Mouse (Mus musculus) forebrain, postnatal 0 days (tissue): ENCODE measurements around the gene Tmprss6. TPM values are rescaled to one million over a fixed set of nuclear protein-coding genes. Genes with fewer than 3 reads are reported as not detected.
A peak's percentile ranks its signal among the peaks of the same experiment; 100 is the strongest.

ENCODE experiments used
- ATAC-seq: fragments of 200-750 bp; cut with Nextera tagmentation; 2 replicates; pipeline ENCODE4 v1.8.0; 2017; ENCODE audit warnings: mild to moderate bottlenecking, moderate library complexity
- DNase-seq: peaks from one replicate; pipeline ENCODE4 v3.0.0-alpha.2; 2015
- H3K27ac ChIP-seq: fragments of 300-500 bp; sonication (generic); 2 replicates; pipeline ENCODE4 v1.5.1; 2014; ENCODE audit warnings: low read depth, mild to moderate bottlenecking, antibody characterized with exemption, low read length, moderate library complexity, mixed read lengths
- H3K27me3 ChIP-seq: fragments of 300-500 bp; sonication (generic); 2 replicates; pipeline ENCODE4 v1.6.1; 2014; ENCODE audit warnings: mild to moderate bottlenecking, low read length, mixed read lengths; ENCODE audit not compliant: insufficient read depth
- H3K36me3 ChIP-seq: fragments of 300-500 bp; sonication (generic); 2 replicates; pipeline ENCODE4 v1.6.1; 2014; ENCODE audit warnings: mild to moderate bottlenecking, moderate library complexity; ENCODE audit not compliant: insufficient read depth
- H3K4me1 ChIP-seq: fragments of 300-500 bp; sonication (generic); 2 replicates; pipeline ENCODE4 v1.6.1; 2014; ENCODE audit warnings: antibody characterized with exemption; ENCODE audit not compliant: insufficient read depth
- H3K4me2 ChIP-seq: fragments of 300-500 bp; sonication (generic); 2 replicates; pipeline ENCODE4 v1.6.1; 2014; ENCODE audit warnings: low read depth, mild to moderate bottlenecking, moderate library complexity
- H3K4me3 ChIP-seq: fragments of 300-500 bp; sonication (generic); 2 replicates; pipeline ENCODE4 v1.5.1; 2014; ENCODE audit warnings: low read depth, low read length, mixed read lengths
- H3K9ac ChIP-seq: fragments of 300-500 bp; sonication (generic); 2 replicates; pipeline ENCODE4 v1.6.1; 2014; ENCODE audit warnings: mild to moderate bottlenecking
- H3K9me3 ChIP-seq: fragments of 300-500 bp; sonication (generic); 2 replicates; pipeline ENCODE4 v1.6.1; 2016; ENCODE audit warnings: low read length
- CTCF ChIP-seq: sonication (generic); IDR thresholded peaks from 2 replicates; pipeline ENCODE4 v1.5.1; 2016; ENCODE audit warnings: antibody characterized with exemption, control low read depth, low read depth
- WGBS: fragments of 180-500 bp; shearing (Covaris S2); extraction: QIAGEN DNeasy Blood & Tissue Kit; methylation state at CpG from one replicate; pipeline ENCODE4 v1.1.7; 2014; 5-methylcytosine and 5-hydroxymethylcytosine counted together
- polyA plus RNA-seq: library from polyadenylated mRNA; unstranded; fragments of >200 nt; fragmentation: Nextera tagmentation; extraction: Ambion mirVana; gene quantifications from 2 replicates; pipeline ENCODE4 v1.2.1, GENCODE M21; 2015
- total RNA-seq: library from RNA; depleted of rRNA; stranded (reverse); fragments of >200 nt; gene quantifications from 2 replicates; pipeline ENCODE4 v1.2.3, GENCODE M21; 2014

Tmprss6 gene
- total and polyA plus RNA-seq, 2 experiments from 2014 or later: 0.07 to 0.19 TPM

DNA sequence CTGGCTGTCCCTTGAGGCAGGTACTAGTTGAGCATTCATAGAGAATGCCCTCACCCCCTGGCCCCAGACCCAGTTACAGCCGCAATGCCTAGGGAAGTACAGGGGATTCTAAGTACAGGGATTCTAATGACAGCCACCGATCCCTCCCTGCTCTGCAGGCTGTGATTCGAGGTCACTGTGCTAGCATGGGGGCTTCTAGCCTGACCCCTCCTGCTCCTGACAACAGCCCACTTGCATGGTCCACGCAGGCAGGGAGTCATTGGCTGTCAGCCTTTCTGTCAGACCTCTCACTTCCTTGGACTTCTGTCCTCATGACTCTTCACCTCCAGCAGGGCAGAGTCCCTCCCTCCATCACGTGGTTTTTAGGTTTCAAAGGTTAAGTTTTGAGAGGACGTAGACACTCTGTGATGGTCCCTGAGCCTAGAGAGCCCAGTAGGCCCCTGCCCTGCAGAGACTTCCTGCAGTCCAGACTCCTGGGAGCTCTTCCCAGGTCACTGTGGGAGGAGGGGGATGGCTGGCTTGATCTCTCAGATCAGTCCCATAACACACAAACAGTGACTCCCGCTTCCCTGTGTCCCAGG lies 36.8 kb downstream of the Tmprss6 start:
- Histone ChIP-seq H3K27ac (no peak overlapping the region), H3K4me3 (no peak overlapping the region), H3K27me3 (no peaks in the 10 kb centered on the region), H3K9me3 (no peaks in the 10 kb centered on the region), H3K4me1 (peaks cover 15% of the 10 kb centered on the region), H3K4me2 (no peak overlapping the region), H3K36me3 (peaks cover 37% of the 10 kb centered on the region), H3K9ac (no peak overlapping the region)
- ATAC-seq (no peak), DNase-seq (no peak)
- TF ChIP-seq CTCF: no peak
- 88% methylated on average over 7 of the region's 7 CpGs for WGBS

DNA sequence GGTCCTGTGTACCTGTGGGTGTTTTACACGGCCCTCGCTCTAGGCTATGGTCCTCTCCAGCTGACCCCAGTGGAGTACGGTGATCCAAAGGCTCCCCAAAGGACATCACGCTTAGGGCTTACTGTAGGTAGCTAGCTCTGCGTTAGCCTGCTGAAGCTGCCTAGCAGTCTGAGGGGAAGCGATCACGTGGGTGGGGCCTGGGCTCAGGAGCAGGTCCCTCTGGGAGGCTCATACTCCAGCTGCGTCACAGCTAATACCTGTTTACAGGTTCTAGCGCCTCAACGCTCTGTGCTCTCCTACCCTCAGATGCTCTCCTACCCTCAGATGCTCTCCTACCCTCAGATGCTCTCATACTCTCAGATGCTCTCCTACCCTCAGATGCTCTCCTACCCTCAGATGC lies 37.6 kb downstream of the Tmprss6 start:
- DNase-seq (no peak), ATAC-seq (no peak)
- H3K4me3 ChIP-seq: no peak overlapping the region
- 84% methylated on average over 10 of the region's 10 CpGs for WGBS
- H3K36me3 ChIP-seq: peaks cover 37% of the 10 kb centered on the region
- H3K9me3 ChIP-seq: no peaks in the 10 kb centered on the region
- H3K4me2 ChIP-seq: no peak overlapping the region
- H3K4me1 ChIP-seq: peaks cover 12% of the 10 kb centered on the region
- H3K27ac ChIP-seq: no peak overlapping the region
- no peaks in the 10 kb centered on the region for H3K27me3 ChIP-seq
- no peak overlapping the region for H3K9ac ChIP-seq
- no peak for TF ChIP-seq CTCF

DNA sequence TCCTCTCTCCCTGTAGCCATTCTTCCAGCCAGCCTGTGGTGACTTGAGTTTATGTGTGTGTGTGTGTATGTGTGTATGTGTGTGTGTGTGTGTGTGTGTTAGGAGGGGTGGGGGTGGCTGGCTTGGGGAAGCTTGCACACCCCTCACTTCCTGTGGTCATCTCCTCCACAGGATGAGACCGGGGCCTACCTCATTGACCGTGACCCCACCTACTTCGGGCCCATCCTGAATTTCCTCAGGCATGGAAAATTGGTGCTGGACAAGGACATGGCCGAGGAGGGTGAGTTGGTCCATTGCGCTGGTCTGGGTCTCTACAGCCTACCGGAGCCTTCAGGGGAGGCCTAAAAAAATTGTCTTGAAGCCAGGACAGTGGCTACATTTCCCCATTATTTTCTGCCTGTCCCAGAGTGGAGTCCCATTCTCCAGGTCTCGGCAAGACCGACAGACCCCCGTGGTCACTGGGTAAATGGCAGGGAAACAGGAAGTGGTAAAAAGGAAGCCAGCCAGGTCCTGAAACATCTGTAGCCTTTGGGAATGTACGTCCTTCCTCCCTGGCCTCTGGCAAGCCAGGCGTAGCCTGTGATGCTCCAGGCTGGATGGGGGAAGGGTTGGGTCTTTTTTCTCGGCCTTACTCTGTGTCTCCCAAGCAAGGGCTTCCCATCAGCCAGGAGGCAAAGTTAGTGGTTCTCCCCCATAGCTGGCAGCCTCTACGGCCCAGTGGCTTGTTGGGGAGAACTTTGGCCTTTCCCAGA lies 38.4 kb downstream of the Tmprss6 start:
- 0 out of 2 replicates have a peak overlapping the region, but pooled peaks have one; percentile 85 for H3K9ac ChIP-seq
- DNase-seq: no peak
- 88% methylated on average over 13 of the region's 13 CpGs for WGBS
- H3K4me1 ChIP-seq: peaks cover 12% of the 10 kb centered on the region
- H3K27me3 ChIP-seq: no peaks in the 10 kb centered on the region
- peak overlapping the region; percentile 84 for H3K4me2 ChIP-seq
- H3K9me3 ChIP-seq: no peaks in the 10 kb centered on the region
- TF ChIP-seq CTCF: no peak
- peak overlapping the region; percentile 71; the same call in 1 of the 2 replicates for H3K4me3 ChIP-seq
- ATAC-seq: no peak
- no peak overlapping the region; the same call in 1 of the 2 replicates for H3K27ac ChIP-seq
- H3K36me3 ChIP-seq: peaks cover 29% of the 10 kb centered on the region

DNA sequence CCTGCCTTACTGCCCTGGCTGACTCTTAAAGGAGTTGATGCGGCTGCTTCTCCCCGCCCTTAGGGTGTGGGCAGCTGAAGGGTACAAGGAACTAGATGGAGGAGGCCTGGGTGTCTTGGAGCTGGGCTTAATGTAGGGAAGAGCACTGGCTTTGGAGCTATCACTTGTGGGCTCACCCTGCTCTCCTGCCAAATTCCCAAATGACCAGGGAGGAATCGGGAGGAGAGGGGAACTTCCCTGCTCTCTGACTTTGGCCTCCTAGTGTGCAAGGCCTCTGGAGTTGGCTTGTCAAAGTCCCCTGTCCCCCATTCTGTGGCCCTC lies 39.3 kb downstream of the Tmprss6 start:
- Histone ChIP-seq H3K36me3 (peaks cover 20% of the 10 kb centered on the region), H3K4me2 (peak overlapping the region; percentile 84), H3K27me3 (no peaks in the 10 kb centered on the region), H3K4me1 (peaks cover 12% of the 10 kb centered on the region), H3K27ac (peak overlapping the region; percentile 54), H3K9ac (peak overlapping the region; percentile 85), H3K9me3 (no peaks in the 10 kb centered on the region), H3K4me3 (peak overlapping the region; percentile 71)
- no peak for DNase-seq
- ATAC-seq: no peak
- 0% methylated on average over 3 of the region's 3 CpGs for WGBS
- TF ChIP-seq CTCF: no peak

DNA sequence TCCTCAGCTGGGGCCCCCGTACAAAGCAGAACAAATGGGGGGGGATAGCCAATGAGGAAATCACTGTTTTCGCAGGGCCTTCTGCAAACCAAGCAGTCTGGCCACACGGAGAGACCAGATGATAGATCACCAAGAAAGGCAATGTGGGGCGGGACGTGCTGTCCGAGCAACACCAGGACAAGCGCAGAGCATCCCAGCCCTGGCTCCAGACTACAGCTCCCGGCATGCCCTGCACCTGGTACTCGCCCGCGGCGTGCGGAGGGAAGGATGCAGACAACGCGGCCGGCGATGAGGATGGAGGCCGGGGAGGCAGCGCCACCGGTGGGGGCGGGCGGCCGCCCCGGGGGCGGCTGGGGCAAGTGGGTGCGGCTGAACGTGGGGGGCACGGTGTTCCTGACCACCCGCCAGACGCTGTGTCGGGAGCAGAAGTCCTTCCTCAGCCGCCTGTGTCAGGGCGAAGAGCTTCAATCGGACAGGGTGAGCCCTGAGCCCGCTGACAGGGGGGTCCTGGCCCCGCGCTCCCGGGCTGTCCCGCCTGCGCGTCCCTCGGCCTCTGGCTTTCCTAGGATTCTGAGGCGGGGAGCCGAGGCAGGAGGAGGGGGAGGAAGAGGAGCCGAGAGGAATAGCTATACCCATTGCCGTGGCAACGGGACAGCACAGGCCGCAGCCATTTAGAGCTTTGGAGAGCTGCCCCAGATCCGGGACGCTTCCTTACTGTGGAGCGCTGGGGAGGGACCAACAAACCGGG lies 39.9 kb downstream of the Tmprss6 start, which contains the start of gene Kctd17:
Kctd17 (plus strand) TSS at position 174 of the 748 bp plus-strand sequence.
- no peaks in the 10 kb centered on the region for H3K9me3 ChIP-seq
- whole genome bisulfite sequencing: 4% methylated on average over 52 of the region's 52 CpGs
- DNase-seq (peak; percentile 81), ATAC-seq (peak; percentile 93)
- peak within 1 kb of the TSS; percentile 71 for H3K4me3 ChIP-seq
- peaks cover 14% of the 10 kb centered on the region for H3K36me3 ChIP-seq
- peak within 1 kb of the TSS; percentile 85 for H3K9ac ChIP-seq
- peak within 1 kb of the TSS; percentile 84 for H3K4me2 ChIP-seq
- TF ChIP-seq CTCF: no peak
- peak within 1 kb of the TSS; percentile 54 for H3K27ac ChIP-seq
- peaks cover 12% of the 10 kb centered on the region for H3K4me1 ChIP-seq
- H3K27me3 ChIP-seq: no peaks in the 10 kb centered on the region

DNA sequence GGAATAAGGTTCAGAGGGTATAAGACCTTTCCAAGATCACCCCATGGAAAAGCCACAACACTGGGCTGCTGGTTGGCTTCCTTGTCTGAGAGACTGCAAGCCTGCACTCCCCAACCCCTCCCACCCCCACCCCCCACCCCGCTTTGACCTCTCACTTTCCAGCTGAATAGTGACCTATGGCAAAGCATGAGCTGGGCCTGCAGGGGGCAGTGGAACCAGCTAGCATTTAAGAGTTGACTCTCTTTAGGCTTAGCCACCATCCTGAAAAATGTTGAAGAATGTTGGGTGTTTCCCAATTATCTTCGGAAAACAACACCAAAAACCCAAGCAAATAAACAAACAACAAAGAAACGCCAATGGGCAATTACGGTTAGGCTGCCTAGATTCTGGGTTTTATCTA lies 43.2 kb downstream of the Tmprss6 start:
- Histone ChIP-seq H3K9ac (no peak overlapping the region), H3K4me1 (peaks cover 12% of the 10 kb centered on the region), H3K4me3 (no peak overlapping the region), H3K36me3 (no peaks in the 10 kb centered on the region), H3K4me2 (no peak overlapping the region), H3K9me3 (no peaks in the 10 kb centered on the region), H3K27me3 (0 out of 2 replicates have a peak, but pooled peaks cover 6% of the 10 kb centered on the region), H3K27ac (no peak overlapping the region)
- no peak for DNase-seq
- 68% methylated on average over 4 of the region's 4 CpGs for WGBS
- TF ChIP-seq CTCF: no peak
- ATAC-seq: no peak
